Mouse (Mus musculus): ENCODE data around the gene Lrrc31. TPM values are rescaled to one million over a fixed set of nuclear protein-coding genes. Genes with fewer than 3 reads are reported as not detected.

Gene Lrrc31
- total RNA-seq, 4 experiments from 2014 or later: not detected

GRCm38 (mm10) chr3:30690976-30691375 is 8.7 kb downstream of the Lrrc31 start:
- no peak for DNase-seq (ENCODE audit: low spot score in 2 of 2)

GRCm38 (mm10) chr3:30687216-30687615 is 12.4 kb downstream of the Lrrc31 start:
- DNase-seq (ENCODE audit: low spot score in 2 of 2): no peak

GRCm38 (mm10) chr3:30683190-30683589 is 16.5 kb downstream of the Lrrc31 start:
- DNase-seq (ENCODE audit: low spot score in 2 of 2): no peak

GRCm38 (mm10) chr3:30658486-30658885 is 41.2 kb downstream of the Lrrc31 start:
- DNase-seq (ENCODE audit: low spot score in 2 of 2): no peak

- no peak for DNase-seq (ENCODE audit: low spot score in 2 of 2)
Measured at GRCm38 (mm10) chr3:30655937-30656336, 43.7 kb downstream of the Lrrc31 start.

GRCm38 (mm10) chr3:30650062-30650841 is 49.4 kb downstream of the Lrrc31 start:
- DNase-seq (ENCODE audit: low spot score in 2 of 2): no peak

- DNase-seq (ENCODE audit: low spot score in 2 of 2): no peak
Measured at GRCm38 (mm10) chr3:30648466-30648865, 51.2 kb downstream of the Lrrc31 start.

GRCm38 (mm10) chr3:30647440-30648090 is 52.1 kb downstream of the Lrrc31 start, which contains the start of gene Lrrc34:
Gene Lrrc34 (minus strand): TSS chr3:30647869.
- DNase-seq (ENCODE audit: low spot score in 2 of 2): no peak

GRCm38 (mm10) chr3:30646761-30647160 is 52.9 kb downstream of the Lrrc31 start:
- no peak for DNase-seq (ENCODE audit: low spot score in 2 of 2)

GRCm38 (mm10) chr3:30644207-30644606 is 55.4 kb downstream of the Lrrc31 start, which contains the start of gene Lrriq4:
Gene Lrriq4 (plus strand): TSS chr3:30644507.
- DNase-seq (ENCODE audit: low spot score in 2 of 2): no peak

GRCm38 (mm10) chr3:30635629-30636028 is 64.0 kb downstream of the Lrrc31 start:
- no peak for DNase-seq (ENCODE audit: low spot score in 2 of 2)

- DNase-seq (ENCODE audit: low spot score in 2 of 2): no peak
Measured at GRCm38 (mm10) chr3:30633681-30634080, 66.0 kb downstream of the Lrrc31 start.

Other genes with a start within 250 kb of the Lrrc31 start
- 1 to 10 TPM; 3.4 to 6.2 (median 5.2) TPM for gene Mecom, start 151.8 kb downstream of the Lrrc31 start, total RNA-seq (2022)
- 1 to 10 TPM in 2 of 4 experiments, under 1 TPM in 2; 0.95 to 1.9 (median 1.2) TPM for gene Actrt3, start 99.9 kb downstream of the Lrrc31 start, total RNA-seq (2022)
- 10 to 100 TPM; 14.5 to 19.6 (median 17.5) TPM for gene Mynn, start 97.8 kb downstream of the Lrrc31 start, total RNA-seq (2022)
- not detected for gene Lrriq4, start 55.3 kb downstream of the Lrrc31 start, total RNA-seq (2022)
- gene Lrrc34, start 52.0 kb downstream of the Lrrc31 start, total RNA-seq (2022): under 1 TPM in 3 of 4 experiments, not detected in 1; 0.19 to 0.60 (median 0.23) TPM
- gene Samd7, start 46.5 kb upstream of the Lrrc31 start, total RNA-seq (2022): under 1 TPM in 1 of 4 experiments, not detected in 3; 0.27 TPM
- gene Sec62, start 93.0 kb upstream of the Lrrc31 start, total RNA-seq (2022): 100 to 1,000 TPM; 101 to 107 (median 103) TPM
- gene Gpr160, start 156.1 kb upstream of the Lrrc31 start, total RNA-seq (2022): 1 to 10 TPM in 3 of 4 experiments, under 1 TPM in 1; 0.61 to 3.7 (median 1.5) TPM

All from left cerebral cortex, adult 8-10 months (tissue).